Mouse (Mus musculus) mouse trophoblast stem cell (cell line): ENCODE measurements around the gene Stab2.

Experiments
- in situ Hi-C, 2 experiments: fragments of 300-500 bp; cut with MseI, MboI; formaldehyde crosslinking; loops; 2 replicates in 1 of 2; 3 replicates in 1 of 2; pipeline ENCODE4 v1.15.1; 2025

Stab2 gene

GRCm38 (mm10) chr10:86826929-86827328 is 180.9 kb downstream of the Stab2 start:
- in situ Hi-C loops: no loop called here

DNA sequence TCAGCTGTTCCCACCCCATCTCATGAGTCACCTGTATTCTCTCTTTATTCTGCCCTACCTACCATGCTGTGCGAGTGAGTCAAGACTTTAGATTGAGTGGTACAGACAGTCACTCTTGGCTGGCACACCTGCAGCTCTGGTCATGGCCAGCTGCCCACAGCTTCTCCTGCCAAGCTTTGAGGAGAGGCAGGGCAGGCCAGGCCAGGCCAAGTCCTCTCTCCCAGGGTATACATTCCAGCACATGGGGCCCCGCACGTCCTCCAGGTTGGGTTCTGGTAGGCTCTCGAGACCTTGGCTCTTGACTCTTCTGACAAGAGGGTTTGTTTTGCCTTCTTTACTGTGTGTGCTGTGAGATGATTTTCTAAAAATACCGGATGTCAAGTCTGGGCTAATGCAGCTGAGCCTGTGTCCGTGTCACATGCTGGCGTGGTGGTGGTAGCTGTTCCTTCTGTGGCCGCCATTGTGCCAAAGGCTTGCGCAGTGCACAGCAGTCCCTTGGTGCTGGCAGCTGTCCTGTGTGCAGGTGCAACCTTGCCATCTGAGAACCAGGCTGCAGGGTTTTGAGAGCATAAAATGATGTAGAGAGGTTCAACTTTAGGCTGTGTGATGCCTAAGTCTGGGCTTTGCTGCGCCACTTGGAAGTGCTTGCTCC is 181.8 kb downstream of the Stab2 start:
- in situ Hi-C loops: no loop called here

- in situ Hi-C loops: no loop called here
Measured at GRCm38 (mm10) chr10:86824871-86825270, 183.0 kb downstream of the Stab2 start.

GRCm38 (mm10) chr10:86824093-86824492 is 183.7 kb downstream of the Stab2 start:
- in situ Hi-C loops: no loop called here

DNA sequence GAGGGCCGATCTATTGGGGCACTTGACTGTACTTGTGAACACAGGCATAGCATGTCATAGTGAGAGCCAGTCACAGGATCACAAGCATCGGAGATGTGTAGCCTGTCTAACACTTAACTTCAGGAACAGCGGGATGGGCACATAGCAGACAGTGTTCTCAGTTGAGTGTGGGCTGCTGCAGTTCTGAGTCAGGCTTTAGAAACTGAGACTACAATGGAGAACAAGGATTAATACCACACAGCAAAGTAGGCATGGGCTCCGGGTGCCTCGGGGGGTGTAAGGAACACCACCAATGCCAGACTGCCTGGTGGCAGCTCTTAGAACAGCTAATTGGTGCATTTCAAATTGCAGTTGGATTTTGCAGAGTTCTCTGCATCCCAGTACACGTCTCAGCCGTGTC is 186.8 kb downstream of the Stab2 start:
- in situ Hi-C loops: no loop called here

GRCm38 (mm10) chr10:86819649-86820165 is 188.1 kb downstream of the Stab2 start:
- in situ Hi-C loops: no loop called here

DNA sequence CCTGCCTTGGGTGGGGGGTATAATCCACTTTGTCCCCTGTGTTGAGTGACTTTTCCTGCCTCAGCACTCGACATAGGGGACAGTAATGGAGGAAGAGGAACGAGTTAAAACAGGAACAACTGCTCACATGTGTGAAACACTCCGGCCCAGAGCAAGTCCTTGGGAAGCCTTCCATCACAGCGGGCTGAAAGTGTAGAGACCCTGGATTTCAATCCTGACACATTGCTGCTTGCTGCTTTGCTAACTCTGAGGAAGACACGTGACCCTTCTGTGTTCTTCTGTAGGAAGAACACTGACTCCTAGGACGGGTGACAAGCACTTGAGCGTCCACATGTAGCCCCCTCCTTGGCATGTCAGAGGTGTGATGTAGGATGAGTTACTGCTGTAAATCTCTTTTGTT is 192.7 kb downstream of the Stab2 start:
- in situ Hi-C loops: no loop called here

GRCm38 (mm10) chr10:86814292-86815131 is 193.3 kb downstream of the Stab2 start:
- in situ Hi-C loops: no loop called here

DNA sequence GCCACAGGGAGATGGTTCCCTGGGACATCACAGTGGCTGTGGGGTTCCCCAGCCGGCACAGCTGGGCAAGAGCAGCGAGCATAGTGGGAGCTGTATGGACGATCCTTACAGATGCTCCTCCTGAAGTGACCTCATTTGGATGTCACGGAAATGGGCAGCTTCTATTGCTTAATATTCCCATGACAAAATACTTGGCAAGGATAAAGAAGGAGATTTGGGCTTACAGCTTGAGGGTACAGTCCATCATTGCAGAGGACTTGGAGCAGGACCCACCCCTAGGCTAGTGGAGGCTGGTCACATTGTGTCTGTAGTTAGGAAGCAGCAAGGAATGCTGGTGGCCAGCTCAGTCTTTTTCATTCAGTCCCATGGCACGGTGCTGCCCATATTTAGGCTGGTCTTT is 197.2 kb downstream of the Stab2 start:
- in situ Hi-C loops: no loop called here

GRCm38 (mm10) chr10:86810000-86810399 is 197.8 kb downstream of the Stab2 start:
- in situ Hi-C loops: no loop called here

DNA sequence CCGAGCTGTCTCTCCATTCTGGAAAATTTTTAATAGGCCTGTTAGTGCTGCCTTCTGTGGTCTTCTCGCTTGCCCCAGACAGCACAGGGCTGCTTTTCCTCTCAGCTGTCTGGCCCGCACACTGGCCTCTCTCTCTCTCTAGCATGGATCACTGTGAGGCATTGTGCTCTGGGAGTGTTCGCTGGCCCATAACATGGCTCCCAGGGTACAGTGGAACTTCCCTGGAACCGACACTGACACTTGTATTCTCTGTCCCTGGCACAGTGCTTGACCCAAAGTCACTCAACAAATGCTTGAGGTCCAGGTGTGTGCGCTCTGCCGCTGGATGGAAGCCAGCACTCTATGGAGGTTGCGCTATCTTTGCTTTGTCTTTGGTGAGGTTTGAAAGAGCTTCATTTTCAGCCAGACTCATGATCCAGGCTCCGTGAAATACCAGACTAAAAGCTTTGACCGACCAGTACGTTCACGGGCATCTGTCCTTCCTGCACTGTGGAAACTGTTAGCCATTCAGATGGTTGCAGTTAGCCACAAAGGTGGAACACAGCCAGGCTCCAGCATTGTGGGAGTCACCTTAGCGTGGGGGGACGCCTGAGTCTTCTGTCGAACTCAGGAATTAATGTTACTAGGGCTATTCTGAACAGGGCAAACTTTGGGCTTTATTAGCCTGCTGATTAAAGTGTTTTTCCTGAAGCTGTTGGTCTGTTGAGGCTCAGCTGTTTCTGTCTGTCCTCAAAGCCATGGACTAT is 199.6 kb downstream of the Stab2 start:
- in situ Hi-C loops: no loop called here

DNA sequence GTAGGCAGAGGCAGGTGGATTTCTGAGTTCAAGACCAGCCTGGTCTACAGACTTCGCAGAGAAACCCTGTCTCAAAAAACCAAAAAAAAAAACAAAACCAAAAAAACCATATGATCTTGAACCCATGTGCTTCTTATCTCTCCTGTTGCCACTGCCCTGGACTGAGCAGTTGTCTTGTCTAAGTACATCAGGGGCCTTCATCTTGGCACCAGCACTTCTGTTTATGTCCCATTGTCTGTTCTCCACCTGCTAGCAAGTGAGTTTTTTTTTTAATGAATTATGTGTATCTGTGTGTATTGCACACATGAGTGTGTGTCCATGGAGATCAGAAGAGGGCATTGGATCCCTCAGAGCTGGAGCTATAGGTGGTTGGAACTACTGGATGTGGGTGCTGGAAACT is 200.5 kb downstream of the Stab2 start:
- in situ Hi-C loops: no loop called here

- in situ Hi-C loops: no loop called here
Measured at GRCm38 (mm10) chr10:86796073-86796741, 211.6 kb downstream of the Stab2 start.

DNA sequence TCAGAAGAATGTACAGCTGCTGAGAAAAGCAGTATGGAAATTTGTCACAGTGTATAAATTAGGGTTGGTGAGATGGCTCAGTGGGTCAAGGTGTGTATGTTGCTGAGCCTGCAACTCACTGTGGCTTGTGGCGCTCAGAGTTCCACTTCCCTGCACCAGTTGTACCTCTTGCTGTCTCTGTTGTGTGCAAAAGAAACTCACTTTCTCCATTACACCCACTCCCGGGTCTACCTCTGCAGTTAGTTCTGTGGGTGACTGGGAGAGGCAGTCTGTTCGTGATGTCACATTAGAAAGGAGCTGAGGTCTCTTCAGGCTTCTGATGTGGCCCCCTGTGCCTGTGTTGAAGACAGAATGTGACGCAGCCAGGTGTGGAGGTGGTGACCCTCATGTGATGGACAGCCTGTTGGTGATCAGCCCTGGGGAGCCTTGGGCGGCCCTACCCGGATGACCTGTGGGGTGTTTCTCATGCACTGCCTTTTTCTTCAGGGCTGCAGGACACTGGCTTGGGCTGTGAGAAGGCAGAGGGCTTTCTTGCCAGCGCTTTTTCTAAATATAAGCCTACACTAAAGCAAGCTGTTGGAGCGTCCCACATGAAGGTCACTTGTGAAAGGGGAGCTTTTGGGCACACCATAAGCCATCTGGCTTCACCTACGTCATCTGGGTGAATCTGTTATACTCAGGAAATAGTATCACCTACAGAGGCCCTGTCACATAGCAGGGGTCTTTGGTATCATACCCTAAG is 212.9 kb downstream of the Stab2 start:
- in situ Hi-C loops: no loop called here

DNA sequence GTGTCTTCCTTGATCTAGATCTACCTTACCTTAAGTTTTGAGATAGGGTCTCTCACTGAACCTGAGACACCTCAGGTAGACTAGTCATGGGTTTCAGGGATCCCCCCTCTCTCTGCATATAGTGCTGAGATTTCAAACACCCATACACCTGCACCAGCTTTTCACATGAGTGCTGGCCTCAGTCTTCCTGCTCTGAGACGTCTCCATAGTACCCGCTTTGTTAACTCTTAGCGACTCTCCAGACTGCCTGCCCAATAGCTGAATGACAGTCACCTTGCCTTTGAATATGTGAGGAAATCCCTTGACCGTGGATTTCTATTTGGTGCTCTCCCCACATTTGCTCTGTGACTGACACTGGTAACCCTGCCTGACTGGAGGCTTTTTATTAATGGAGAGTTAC is 213.6 kb downstream of the Stab2 start:
- in situ Hi-C loops: no loop called here

GRCm38 (mm10) chr10:86793509-86793951 is 214.3 kb downstream of the Stab2 start:
- in situ Hi-C loops: no loop called here

GRCm38 (mm10) chr10:86791507-86792184 is 216.2 kb downstream of the Stab2 start:
- in situ Hi-C loops: no loop called here
